Mouse (Mus musculus): ENCODE data around the gene Jdp2. TPM values are rescaled to one million over a fixed set of nuclear protein-coding genes. Genes with fewer than 3 reads are reported as not detected.

Gene Jdp2
- polyA plus RNA-seq (2014; fragmentation: Illumina TruSeq; extraction: RNeasy Lipid Tissue Mini Kit (QIAGEN cat#74804); ENCODE audit: low read depth, low replicate concordance) = 0.38 TPM

DNA sequence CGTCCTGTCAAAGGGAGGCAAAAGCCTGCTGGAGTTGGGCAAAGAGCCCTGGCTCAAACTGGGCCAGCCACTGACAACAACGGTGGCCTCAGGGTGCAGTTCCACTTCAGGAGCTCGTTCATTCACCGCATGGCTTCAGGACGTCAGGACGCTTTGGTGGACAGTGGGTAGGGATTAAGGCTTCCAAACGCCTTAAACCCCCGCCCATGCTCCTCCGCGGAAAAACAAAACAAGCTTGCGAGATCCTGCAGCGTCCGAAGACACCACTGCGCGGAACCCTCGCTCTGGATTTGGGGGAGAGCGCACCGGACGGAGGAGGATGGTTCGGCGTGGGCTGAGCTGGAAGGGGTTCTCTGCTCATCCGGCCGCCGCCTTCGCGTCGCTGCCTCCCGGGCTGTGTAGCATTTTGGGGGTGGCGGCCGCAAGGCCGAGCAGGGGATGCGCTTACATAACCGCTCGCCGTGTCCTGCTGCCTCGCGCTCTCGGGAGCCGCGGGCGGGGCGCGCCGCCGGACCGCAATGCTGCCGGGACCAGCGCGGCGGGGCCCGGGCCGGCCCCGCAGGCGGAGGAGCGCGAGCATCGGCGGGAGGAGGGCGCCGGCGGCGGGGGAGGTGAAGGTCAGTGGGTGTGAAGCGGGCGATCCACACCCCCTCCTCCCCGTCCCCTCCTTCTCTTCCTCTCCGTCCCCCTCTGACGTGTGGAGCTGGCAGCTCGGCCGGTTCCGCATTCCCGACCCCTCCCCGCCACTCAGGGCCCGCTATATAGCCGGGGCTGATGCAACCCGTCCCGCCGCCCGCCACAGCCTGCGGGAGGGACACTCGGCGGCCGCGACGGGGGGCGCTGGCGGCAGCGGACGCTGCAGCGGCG, at the start of gene Jdp2:
Jdp2 (plus strand) TSS at position 417 of the 867 bp plus-strand sequence.

DNA sequence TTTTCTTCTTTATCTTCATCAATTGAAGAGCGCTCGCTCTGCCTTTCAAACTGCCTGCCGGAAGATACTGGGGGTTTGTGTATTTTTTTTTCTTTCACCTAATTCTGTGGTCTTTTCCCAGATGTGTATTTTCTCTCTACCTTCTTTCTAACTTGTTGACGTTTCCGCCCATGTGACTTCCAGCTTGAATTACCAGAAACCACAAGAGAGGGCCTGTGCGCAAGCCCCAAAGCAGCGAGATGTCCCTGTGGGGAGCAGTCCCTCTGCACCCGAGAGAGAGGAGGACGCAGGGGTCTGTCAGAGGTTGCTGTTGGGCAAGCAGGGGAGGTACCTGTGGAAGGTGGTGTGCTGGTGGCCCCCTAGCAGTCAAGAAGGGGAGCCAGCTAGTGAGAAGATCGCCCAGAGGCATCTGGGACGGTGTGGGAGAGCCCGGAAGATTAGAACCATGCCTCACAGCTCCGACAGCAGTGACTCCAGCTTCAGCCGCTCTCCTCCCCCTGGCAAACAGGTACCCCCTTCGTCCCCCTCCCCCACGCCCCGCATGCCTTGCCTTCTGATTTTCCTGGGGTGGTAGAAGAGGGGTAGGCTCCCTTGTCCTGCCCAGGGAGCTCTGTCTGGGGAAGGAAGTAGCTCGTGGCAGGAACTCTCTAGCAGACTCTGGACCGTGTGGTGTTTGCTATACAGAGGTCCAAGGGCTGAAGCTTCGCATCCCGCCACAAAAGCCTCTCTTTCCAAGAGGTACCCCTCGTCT, 87.8 kb downstream of the Jdp2 start, which contains the start of gene Batf:
Batf (plus strand) TSS at position 204 of the 751 bp plus-strand sequence.

Other genes starting within 250 kb of the Jdp2 start
- gene Tmed10, start 224.2 kb upstream of the Jdp2 start, polyA plus RNA-seq (2014; fragmentation: Illumina TruSeq; extraction: RNeasy Lipid Tissue Mini Kit (QIAGEN cat#74804); ENCODE audit: low read depth, low replicate concordance) = 321 TPM
- 169 TPM for gene Fos, start 125.1 kb upstream of the Jdp2 start, polyA plus RNA-seq (2014; fragmentation: Illumina TruSeq; extraction: RNeasy Lipid Tissue Mini Kit (QIAGEN cat#74804); ENCODE audit: low read depth, low replicate concordance)
- not detected for gene Batf, start 87.6 kb downstream of the Jdp2 start, polyA plus RNA-seq (2014; fragmentation: Illumina TruSeq; extraction: RNeasy Lipid Tissue Mini Kit (QIAGEN cat#74804); ENCODE audit: low read depth, low replicate concordance)
- 0.28 TPM for gene Flvcr2, start 147.5 kb downstream of the Jdp2 start, polyA plus RNA-seq (2014; fragmentation: Illumina TruSeq; extraction: RNeasy Lipid Tissue Mini Kit (QIAGEN cat#74804); ENCODE audit: low read depth, low replicate concordance)
- gene Erg28, start 225.5 kb downstream of the Jdp2 start, polyA plus RNA-seq (2014; fragmentation: Illumina TruSeq; extraction: RNeasy Lipid Tissue Mini Kit (QIAGEN cat#74804); ENCODE audit: low read depth, low replicate concordance) = 209 TPM
- gene Ttll5, start 225.6 kb downstream of the Jdp2 start, polyA plus RNA-seq (2014; fragmentation: Illumina TruSeq; extraction: RNeasy Lipid Tissue Mini Kit (QIAGEN cat#74804); ENCODE audit: low read depth, low replicate concordance) = 9.5 TPM